Mouse (Mus musculus) brown adipose tissue, adult 24 weeks (tissue): Measurements from ENCODE around the gene Rpf2. TPM values are rescaled to one million over a fixed set of nuclear protein-coding genes. Genes with fewer than 3 reads are reported as not detected.
A peak's percentile ranks its signal among the peaks of the same experiment; 100 is the strongest.

Experiments
- H3K27ac ChIP-seq: fragments of 200-500 bp; replicated peaks from 2 replicates; pipeline ENCODE4 v1.5.1; 2012; ENCODE audit warnings: low read depth, mild to moderate bottlenecking, low read length
- H3K4me1 ChIP-seq: fragments of 200-500 bp; 2 replicates; pipeline ENCODE4 v1.6.1; 2012; ENCODE audit warnings: low read length, mixed read lengths; ENCODE audit not compliant: control insufficient read depth, insufficient read depth, insufficient read length
- H3K4me3 ChIP-seq: fragments of 200-500 bp; 2 replicates; pipeline ENCODE4 v1.5.1; 2012; ENCODE audit warnings: low read depth, mild to moderate bottlenecking, low read length, moderate library complexity; ENCODE audit not compliant: insufficient read depth
- polyA plus RNA-seq: library from polyadenylated mRNA; stranded (reverse); fragments of >200 nt; gene quantifications from 2 replicates; pipeline ENCODE4 v1.2.4, GENCODE M21; 2012; ENCODE audit not compliant: missing spikeins, insufficient read depth, insufficient read length

Gene Rpf2
- 29.1 and 31.1 TPM in 2 replicates for polyA plus RNA-seq

DNA sequence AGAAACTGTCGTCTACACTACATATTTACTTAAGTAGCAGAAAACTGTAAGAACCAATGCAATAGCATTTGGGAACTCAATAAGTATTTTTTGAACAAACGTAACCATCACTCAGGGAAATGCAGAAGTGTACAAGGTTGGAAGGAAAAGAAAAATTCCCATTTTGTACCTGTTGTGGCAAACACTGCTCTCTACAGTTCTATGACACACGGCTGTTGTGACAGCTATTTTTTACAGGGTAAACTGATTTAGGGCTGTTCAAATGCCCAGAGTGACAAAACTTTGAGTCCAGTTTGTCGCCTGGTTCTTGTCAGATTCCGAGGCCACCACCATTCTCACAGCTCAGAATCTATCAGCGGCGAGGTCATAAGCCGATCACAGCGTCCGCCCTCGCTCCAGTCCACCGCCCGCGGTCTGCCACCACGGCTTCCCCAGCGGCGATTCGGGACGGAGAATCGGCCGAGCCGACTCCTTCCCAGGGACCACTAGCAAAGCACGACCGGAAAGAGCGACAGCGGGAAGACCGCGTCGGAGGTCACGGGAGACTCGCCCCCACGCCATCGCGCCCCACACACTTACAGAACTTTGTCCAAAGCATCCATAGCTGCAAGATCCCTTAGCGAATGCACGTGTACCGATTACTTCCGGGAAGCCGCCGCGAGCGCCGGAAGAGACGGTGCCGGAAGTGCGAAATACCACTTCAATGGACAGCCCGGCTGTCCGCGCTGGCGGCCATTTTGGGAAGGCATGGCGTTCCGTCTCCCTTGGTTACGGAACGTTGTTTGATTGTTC is at the start of gene Rpf2:
TSS of gene Rpf2 (minus strand) at position 663 of the 792 bp plus-strand sequence.
- Histone ChIP-seq H3K4me3 (peak within 1 kb of the TSS; percentile 68), H3K4me1 (no peaks in the 10 kb centered on the region), H3K27ac (peak within 1 kb of the TSS; percentile 36)

DNA sequence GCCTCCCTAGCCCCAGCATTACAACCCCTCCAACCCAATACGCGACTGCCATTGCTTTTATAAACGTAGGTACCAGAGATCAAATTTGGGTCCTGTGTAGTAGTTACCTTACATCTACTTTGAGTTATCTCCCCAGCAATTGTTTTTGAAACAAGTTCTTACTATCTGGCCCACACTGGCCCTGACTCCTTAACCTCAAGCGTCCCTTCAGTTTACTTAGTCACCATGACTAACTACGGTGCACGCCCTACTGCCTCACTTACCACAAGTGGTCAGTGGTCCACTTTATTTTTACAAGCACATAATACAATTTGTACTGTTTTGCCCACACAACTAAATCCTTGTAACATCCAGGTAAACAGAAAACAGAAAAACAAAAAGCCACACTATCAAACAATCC is 45.8 kb upstream of the Rpf2 start:
- Histone ChIP-seq H3K4me3 (no peak overlapping the region), H3K27ac (no peak overlapping the region), H3K4me1 (no peaks in the 10 kb centered on the region)

DNA sequence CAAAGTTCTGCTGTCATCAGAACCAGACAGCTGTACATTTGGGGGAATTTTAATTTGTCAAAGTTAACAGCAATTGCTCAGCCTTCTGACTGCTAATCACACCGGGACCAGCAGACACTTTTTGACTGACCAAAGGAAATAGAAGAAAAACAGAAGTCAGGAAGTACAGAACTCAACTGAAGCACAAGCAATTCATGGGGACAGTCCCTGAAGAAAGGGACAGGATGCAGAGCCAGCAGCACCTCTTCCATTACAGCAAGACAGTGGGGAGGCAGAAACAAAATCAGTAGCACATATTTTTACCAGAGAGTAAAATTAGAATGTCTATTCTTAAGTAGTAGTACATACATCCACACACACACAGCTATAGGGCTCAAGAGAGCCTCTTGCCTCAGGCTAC is 39.9 kb upstream of the Rpf2 start:
- Histone ChIP-seq H3K4me1 (no peaks in the 10 kb centered on the region), H3K4me3 (no peak overlapping the region), H3K27ac (no peak overlapping the region)

DNA sequence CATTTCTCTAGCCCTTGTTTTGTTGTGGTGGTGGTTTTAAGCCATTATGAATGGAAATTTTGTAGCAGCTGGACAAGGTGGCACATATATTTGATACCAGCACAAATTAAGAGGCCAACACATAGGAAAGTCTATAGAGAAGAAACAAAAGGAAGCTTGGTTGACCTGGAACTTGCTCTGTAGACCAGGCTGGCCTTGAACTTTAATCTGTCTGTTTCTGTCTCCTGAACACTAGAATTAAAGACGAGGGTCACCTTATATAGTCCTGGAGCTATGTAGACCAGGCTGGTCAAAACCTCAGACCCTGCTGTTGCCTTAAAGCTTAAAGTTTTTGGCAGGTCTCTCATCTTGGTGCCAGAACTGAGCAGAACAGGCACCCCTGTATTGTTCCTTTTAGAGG is 38.7 kb upstream of the Rpf2 start:
- no peak overlapping the region for H3K27ac ChIP-seq
- no peaks in the 10 kb centered on the region for H3K4me1 ChIP-seq
- H3K4me3 ChIP-seq, result no peak overlapping the region

DNA sequence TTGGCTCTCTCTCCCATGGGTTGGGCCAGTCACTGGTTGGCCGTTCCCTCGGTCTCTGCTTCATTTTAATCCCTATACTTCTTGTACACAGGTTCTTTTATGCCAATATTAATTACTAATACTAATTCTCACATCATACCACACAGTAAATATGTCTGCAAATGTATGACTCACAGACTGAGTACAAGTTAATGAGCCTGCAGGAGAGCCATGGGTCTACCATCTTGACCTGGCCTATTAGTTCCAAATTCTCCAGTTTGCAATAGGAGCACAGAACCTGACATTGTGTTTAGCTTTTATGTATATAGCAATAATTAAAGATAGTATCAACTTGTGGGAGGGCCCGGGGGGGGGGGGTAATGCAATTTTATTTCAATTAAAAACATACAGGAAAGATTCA is 38.2 kb upstream of the Rpf2 start:
- Histone ChIP-seq H3K4me1 (no peaks in the 10 kb centered on the region), H3K27ac (no peak overlapping the region), H3K4me3 (no peak overlapping the region)

DNA sequence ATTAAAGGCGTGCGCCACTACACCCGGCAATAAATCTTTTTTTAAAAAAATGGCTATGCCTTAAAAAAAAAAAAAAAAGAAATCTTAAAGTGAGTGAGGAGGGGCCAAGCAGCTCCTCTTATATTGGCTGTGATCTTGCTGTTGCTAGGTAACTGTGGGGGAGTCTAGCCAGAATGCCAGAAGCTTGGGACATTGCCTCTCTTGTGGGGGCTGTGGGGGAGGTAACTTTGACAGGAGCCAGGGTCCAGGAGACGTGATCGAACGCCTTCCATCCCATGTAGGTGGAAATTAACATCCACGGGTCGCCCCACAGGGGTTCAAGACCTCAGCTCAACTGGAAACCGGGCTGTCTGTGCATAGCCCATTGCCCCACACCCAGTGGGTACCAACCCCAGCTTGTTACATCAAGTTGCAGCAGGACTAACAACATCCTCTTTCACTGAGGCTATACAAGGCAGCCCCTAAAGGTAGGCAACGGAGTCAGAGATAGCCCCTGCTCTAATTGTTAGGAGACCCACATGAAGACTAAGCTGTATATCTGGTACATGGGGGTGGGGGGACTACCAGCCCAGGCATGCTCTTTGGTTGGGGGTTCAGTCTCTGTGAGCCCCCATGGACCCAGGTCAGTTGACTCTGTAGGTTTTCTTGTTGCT is 37.5 kb upstream of the Rpf2 start:
- Histone ChIP-seq H3K4me1 (no peaks in the 10 kb centered on the region), H3K27ac (no peak overlapping the region), H3K4me3 (no peak overlapping the region)

DNA sequence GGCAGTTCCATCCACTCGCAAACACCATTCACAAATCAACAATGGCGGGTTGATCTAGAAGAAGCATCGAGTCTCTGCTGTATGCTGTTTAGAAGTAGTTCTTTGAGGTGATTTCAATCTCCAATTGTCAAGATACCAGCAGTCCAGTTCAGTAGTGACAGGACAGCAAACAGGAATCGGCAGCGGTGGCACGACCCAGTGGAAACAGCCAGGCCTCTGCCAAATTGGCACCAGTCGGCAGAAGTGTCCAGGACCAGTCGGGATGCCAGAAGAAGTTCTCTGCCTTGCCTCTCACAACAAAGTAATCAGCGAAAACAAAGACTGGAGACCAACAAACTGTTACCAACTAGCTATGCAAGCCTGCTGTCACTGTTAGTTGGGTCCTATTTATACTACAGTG is 36.8 kb upstream of the Rpf2 start:
- no peak overlapping the region for H3K27ac ChIP-seq
- no peak overlapping the region for H3K4me3 ChIP-seq
- H3K4me1 ChIP-seq, result no peaks in the 10 kb centered on the region

DNA sequence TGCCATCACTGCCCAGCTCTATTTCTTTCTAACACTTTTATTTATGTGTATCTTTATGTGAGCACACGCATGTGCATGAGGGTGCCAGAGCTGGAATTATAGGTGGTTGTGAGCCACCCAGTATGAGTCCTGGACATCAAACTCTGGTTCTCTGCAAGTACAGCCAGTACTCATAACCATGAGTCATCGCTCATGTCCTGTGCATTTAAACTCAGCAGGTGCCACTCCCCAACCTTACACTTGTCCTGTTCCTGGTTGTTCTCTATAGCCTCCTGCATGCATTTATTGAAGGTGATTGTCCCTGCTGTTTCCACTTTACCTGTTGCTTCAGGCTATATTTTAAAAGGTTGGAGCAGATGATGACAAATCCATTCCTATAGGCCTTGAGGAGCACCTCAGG is 34.7 kb upstream of the Rpf2 start:
- no peak overlapping the region for H3K27ac ChIP-seq
- no peaks in the 10 kb centered on the region for H3K4me1 ChIP-seq
- no peak overlapping the region for H3K4me3 ChIP-seq

DNA sequence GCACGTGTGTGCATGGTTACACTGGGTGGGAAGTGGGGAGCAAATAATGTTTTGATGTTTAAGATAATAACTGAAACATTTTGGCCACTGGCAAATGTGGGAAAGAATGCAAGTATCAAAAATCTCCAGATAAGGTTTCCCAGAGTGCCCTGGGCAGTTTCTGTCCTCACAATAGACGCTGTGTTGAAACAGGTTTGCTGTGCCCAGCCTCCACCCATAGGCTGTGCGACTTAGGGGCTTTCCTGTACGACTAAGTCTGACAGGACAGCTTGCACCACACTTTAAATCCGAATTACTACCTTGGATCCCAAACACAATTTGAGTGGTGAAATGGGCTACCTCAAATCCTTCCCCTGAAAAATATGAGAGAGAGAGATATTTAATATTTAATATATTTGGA is 31.5 kb upstream of the Rpf2 start:
- Histone ChIP-seq H3K4me1 (no peaks in the 10 kb centered on the region), H3K27ac (no peak overlapping the region), H3K4me3 (no peak overlapping the region)

DNA sequence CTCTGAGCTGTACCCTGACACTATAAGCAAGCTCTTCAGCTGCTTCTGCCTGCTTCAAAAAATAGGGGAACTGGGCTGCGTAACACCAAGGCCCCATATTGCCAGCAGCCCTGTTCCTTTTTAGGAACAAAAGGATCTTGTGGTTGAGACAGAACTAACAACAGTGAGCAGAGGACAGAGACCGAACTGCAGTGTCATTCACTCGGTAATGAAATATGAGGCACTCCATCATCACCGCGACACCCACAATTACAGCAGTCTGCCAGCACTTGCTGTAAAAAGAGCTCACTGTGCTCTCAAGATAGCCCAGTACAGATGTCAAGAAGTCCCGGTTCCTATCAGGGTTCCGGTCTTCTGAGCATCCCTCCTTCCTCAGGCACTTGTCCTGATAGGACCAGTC is 29.2 kb upstream of the Rpf2 start:
- Histone ChIP-seq H3K4me1 (no peaks in the 10 kb centered on the region), H3K4me3 (no peak overlapping the region)

DNA sequence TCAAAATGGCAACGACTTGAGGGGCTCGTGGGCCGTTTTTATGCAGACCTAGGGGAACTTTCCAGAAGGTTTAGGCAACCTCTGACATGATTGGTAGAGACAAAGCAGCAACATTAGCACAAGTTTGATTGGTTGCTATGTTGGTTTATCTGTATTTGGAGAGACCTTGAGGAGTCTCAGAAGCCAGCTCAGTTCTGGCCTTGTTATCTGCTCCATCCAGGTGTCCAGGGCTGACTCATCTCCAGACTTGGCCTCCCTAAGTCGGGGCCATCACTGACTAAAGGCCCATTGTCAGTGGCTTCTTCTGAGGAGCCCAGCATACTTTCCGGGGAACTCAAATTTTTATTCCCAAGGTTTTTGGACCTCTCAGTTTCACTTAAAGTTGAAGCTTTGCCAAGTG is 27.1 kb upstream of the Rpf2 start:
- Histone ChIP-seq H3K27ac (no peak overlapping the region), H3K4me1 (no peaks in the 10 kb centered on the region), H3K4me3 (no peak overlapping the region)

More for the DNA sequence above, 29.2 kb upstream of the Rpf2 start:
- H3K27ac ChIP-seq, result no peak overlapping the region

DNA sequence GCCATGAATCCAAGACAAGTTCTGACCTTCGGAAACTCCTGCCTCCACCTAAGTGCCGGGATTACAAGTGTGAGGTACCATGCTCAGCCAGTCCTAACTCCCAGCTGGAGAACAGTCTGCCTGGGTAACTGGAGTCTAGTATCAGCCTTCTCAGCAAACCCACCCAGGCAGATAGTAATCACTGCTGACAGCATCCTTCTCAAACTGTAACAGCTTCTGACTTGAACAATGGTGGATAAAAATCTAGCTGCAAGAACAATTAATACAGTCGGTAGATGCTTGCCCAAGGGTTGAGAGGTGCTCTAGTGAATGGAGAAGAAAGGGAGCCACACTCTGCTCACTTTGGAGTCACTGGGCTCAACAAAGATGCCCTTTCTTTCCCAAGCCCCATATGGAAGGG is 24.4 kb upstream of the Rpf2 start:
- no peaks in the 10 kb centered on the region for H3K4me1 ChIP-seq
- H3K4me3 ChIP-seq, result no peak overlapping the region
- H3K27ac ChIP-seq, result no peak overlapping the region

DNA sequence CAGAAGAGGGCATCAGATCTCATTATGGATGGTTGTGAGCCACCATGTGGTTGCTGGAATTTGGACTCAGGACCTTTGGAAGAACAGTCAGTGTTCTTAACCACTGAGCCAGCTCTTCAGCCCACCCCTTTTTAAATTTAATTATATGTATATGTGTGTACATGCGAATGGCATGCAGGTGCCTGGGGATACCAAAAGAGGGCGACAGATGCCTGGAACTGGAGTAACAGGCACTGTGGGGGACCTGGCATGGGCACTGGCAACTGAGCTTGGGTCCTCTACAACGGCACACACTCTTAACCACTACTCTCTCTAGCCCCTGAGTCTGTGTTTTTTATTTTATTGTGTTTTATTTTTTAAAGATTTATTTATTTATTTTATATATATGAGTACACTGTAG is 18.1 kb upstream of the Rpf2 start:
- no peaks in the 10 kb centered on the region for H3K4me1 ChIP-seq
- H3K4me3 ChIP-seq, result no peak overlapping the region
- H3K27ac ChIP-seq, result no peak overlapping the region

DNA sequence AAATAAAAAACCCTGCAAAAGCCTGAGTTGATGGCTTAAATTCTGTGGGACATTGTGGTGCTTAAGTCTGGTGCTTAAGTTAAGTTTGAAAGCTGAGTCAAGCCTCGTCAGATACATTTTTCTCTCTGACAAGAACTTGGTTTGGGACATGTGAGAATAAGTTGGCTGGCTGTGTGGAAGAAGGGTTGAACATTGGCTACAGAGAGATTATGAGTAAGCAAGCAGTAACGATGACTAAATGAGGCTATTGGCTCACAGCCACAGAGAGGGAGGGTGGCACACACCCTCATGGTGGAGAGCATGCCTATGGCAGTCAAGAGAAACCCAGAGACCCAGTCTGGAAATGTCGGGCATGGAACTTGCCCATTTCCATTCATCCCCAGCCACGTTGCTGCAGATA is 16.9 kb upstream of the Rpf2 start:
- no peak overlapping the region for H3K4me3 ChIP-seq
- H3K27ac ChIP-seq, result no peak overlapping the region

DNA sequence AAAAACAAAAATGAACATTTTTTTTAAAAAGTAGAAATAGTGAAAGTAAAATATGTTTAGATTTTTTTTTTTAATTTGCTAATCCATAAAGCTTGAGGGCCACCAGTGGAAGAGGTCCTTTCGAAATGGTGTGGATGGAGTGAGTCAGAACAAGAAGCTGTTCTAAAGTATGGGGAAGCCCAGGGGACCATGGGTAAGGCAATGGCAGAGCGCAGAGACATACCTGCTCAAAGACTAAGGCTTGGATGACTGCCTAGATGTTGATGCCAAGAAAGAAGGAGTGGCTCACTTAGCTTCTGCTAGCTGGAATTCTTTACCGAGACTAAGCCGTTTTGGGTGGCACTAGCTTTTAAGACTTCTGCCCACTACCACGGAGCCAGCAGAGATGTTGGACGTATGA is 15.4 kb upstream of the Rpf2 start:
- Histone ChIP-seq H3K4me1 (no peaks in the 10 kb centered on the region), H3K4me3 (no peak overlapping the region), H3K27ac (no peak overlapping the region)

More for the DNA sequence above, 16.9 kb upstream of the Rpf2 start:
- no peaks in the 10 kb centered on the region for H3K4me1 ChIP-seq

DNA sequence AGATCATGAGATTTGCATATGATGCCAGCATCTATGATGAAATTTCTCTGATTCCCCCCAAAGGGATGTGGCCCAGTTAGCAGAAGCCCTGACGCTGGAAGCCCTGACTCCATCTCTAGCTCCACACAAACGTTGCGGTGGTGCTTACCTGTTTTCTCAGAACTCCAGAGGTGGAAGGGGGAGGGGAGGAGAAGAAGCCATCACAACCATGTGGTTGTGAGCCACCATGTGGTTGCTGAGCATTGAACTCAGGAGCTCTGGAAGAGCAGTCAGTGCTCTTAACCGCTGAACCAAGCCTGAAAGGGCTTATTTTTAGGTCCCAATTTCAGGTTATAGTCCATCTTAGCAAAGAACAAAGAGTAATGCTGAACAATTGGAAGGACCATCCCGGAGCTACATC is 13.5 kb upstream of the Rpf2 start:
- Histone ChIP-seq H3K4me3 (no peak overlapping the region), H3K4me1 (peaks cover 2% of the 10 kb centered on the region; the same call in 1 of the 2 replicates), H3K27ac (no peak overlapping the region)
